Mouse (Mus musculus): Measurements from ENCODE around the gene Iqgap1.

Gene Iqgap1

DNA sequence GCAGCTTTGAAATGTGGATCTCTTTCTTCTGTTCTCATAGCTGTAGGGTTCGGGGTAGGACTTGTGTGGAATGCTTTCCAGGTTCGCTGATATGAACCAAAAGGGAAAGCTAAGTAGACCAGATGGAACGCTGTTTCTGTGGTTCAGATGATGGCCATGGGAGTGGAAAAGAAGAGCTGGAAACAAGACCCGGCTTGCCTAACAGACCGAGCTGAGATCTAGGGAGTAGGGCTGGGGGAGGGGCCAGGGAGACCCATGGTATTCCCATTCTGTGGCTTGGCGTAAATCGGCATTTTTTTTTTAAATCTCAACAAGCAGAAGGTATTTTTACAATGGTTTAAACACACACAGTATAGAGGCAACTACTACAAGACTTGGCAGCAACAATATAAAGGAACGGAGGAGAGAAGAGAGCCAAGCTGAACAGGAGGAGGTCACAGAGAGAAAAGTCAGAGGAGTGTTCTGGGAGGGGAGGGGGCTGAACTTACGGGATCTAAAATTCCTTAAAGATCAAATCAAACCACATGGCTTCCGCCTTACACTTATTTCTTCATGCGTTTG is at the start of gene Iqgap1:
Gene Iqgap1, minus strand, starts transcription at position 132 of the 561 bp plus-strand sequence.
- DNase-seq, result no peak

DNA sequence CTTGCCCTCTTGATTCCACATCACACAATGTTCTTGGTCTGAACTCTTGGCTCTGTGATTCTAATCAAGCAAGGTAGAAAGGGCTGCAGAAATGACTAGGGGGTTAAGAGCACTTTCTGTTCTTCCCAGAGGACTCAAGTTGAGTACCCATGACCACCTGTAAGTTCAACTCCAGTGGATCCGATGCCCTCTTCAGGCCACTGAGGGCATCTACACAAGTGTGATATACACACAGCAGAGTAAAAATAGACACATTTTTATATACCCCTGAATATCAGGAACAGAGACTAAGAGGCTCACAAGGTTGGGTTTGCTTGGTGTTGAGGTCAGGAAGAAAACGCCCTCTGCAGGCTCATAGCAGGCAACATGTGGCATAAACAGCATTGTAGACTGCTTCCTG is 47.9 kb upstream of the Iqgap1 start:
- no peak for DNase-seq

- no peak for DNase-seq
Measured at GRCm38 (mm10) chr7:80873038-80873437, 47.3 kb upstream of the Iqgap1 start.

DNA sequence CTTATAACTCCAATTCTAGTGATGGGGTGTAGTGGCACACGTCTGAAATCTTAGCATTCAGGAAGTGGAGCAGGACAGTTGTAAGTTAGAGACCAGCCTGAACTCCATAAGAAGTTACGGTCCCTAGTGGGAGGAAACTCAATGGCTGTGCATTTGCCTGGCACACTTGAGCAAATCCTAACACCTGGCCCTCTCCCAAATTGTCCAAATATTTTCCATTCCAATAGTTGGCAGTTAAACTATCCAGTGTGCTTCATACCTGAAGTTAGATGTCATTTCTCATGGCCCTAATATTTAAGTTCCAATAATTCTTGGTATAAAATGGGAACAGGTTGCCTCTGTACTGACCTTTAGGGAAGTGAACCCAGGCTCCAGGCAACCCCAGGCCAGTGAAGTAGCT is 42.9 kb upstream of the Iqgap1 start:
- DNase-seq, result no peak

DNA sequence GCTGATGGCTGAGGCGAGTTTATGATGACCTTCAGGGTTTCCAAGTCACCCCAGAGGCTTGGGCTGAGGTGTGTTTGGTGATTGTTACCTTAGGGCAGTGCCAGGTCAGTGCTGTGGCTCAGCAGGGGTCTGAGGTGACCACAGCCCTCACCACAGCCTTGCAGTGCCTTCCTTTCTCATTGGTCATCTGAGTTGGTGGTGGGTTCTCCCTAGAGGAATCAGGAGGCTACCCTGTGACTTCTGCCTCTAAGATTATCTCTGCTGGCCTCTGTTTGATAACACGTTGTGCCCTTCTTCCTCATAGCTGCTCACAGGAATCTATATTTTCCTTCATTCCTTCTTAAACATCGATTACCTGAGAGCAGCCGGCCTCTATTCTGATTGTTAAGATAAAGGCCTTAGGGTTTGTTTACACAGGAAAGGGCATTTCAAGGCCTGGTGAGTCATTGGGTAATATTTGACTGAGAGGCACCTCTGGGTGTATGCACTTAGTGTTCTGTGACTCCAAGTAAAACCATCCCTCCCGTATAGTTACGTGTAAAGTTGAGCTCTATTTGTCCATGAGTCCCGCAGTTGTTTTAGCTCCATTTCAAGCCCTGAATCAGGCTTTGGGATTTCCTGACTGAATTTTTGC is 40.9 kb upstream of the Iqgap1 start:
- no peak for DNase-seq

GRCm38 (mm10) chr7:80865521-80865920 is 39.7 kb upstream of the Iqgap1 start:
- no peak for DNase-seq

- DNase-seq, result no peak
Measured at GRCm38 (mm10) chr7:80864831-80865230, 39.1 kb upstream of the Iqgap1 start.

DNA sequence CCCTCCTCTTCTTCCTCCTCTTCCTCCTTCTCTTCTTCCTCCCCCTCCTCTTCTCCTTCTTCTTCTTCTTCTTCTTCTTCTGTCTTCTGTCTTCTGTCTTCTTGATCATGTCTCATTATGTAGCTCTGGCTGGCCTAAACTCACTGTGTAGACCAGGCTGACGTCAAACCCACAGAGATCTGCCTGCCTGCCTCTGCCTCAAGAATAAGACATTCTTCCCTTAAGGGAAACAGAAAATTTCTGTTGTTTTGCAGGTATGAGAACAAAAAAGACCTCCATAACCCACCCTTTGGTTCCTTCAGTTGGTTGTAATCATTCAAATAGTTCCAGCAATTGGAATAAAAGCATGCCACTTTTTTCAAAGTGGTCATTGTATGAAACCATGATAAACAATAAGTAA is 38.4 kb upstream of the Iqgap1 start:
- no peak for DNase-seq

DNA sequence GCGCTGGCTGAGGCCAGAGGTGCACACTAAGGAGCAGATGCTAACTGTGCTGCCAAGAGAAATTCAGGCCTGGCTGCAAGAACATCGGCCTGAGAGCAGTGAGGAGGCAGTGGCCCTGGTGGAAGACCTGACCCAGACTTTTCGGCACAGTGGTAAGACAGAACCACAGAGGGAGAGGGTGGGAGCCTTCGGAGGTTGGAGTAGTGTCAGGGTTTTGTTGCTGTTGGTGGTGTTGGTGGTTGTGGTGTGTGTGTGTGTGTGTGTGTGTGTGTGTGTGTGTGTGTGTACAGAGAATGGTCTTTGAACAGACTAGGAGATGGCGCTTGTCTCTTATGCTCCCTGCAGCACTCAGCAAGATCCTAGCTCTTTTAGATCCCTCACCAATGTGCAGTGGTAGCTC is 37.7 kb upstream of the Iqgap1 start:
- DNase-seq, result no peak

- no peak for DNase-seq
Measured at GRCm38 (mm10) chr7:80862475-80862874, 36.7 kb upstream of the Iqgap1 start.

DNA sequence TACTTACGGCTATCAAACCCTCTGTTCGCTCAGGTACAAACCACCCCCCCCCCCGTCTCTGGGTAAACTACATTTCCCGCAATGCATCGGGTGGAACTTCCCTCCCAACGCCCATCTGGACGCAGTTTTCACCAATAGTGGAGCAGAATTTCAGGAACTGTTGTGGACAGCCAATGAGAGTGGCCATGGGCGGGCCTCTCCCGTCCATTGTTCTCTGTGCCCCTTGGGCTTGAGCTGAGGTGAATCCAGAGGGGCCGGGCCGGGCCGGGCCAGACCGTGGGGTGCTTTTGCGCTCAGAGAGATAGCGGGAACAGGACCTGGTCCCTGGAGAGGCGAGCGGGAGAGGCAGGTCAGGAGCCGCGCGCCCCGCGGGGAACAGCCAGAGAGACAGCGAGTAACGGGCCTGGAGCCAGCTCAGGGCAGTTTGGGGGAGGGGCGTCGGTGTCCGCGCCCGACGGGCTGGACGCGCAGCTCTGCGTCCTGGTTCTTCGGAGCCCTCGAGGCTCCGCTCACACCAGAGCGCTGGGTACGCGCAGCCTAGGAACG is 35.0 kb upstream of the Iqgap1 start, which contains the start of gene Zscan2:
Gene Zscan2, plus strand, starts transcription at position 192 of the 546 bp plus-strand sequence.
- peak; percentile 78 for DNase-seq

- peak; percentile 37 for DNase-seq
Measured at GRCm38 (mm10) chr7:80860227-80860626, 34.5 kb upstream of the Iqgap1 start.

GRCm38 (mm10) chr7:80857181-80857580 is 31.4 kb upstream of the Iqgap1 start:
- peak; percentile 74 for DNase-seq

- DNase-seq, result no peak
Measured at GRCm38 (mm10) chr7:80855316-80855715, 29.5 kb upstream of the Iqgap1 start.

DNA sequence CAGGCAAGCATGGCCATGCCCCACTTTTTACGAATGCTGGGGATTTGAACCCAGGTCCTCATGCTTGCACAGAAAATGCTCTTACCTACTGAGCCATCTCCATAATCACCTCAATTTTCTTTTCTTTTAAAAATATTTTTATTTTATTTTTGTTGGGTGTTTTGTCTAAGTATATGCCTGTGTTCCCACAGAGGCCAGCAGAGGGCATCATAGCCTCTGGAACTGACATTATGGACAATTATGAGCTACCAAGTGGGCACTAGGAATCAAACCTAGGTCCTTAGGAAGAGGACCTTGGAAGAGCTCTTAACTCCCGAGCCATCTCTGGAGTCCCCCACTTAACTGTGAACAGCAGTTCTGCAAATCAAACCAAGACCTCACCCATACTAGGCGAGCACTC is 27.4 kb upstream of the Iqgap1 start:
- no peak for DNase-seq

DNA sequence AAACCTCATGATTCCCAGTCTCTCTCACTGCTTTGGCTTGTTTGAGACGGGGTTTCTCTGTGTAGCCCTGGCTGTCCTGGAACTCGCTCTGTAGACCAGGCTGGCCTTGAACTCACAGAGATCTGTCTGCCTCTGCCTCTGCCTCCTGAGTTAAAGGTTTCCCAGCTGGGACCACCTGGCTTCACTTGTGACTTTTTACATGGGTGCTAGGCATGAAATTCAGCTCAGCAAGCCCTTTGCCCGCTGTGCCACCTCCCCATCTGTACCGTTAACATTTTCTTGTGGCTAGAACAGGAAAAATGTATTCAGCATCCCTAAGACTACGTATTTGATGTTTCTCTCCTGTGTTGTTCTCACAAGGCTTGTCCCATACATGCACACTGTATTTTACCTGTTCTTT is 24.7 kb upstream of the Iqgap1 start:
- DNase-seq, result no peak

GRCm38 (mm10) chr7:80849710-80850109 is 23.9 kb upstream of the Iqgap1 start:
- DNase-seq, result no peak

DNA sequence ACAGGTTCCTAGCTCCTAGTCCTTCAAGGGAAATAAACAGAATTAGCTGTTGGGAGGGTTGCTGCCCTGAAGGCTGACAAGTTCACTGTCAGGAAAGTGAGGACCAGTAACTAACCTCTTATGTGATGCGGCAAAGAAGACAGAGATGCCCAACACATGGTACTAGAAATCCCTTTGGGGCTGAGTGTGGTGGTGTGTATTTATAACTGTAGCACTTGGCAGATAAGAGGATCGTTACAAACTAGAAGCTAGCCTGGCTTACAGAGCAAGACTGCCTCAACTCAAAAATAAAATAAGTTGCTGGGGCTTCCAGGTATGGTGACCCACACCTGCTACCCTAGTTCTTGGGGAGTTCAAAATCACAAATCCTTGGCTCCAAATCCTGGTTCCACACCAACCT is 23.5 kb upstream of the Iqgap1 start:
- no peak for DNase-seq

GRCm38 (mm10) chr7:80846709-80847108 is 20.9 kb upstream of the Iqgap1 start:
- DNase-seq, result no peak

- no peak for DNase-seq
Measured at GRCm38 (mm10) chr7:80846280-80846678, 20.5 kb upstream of the Iqgap1 start.

DNA sequence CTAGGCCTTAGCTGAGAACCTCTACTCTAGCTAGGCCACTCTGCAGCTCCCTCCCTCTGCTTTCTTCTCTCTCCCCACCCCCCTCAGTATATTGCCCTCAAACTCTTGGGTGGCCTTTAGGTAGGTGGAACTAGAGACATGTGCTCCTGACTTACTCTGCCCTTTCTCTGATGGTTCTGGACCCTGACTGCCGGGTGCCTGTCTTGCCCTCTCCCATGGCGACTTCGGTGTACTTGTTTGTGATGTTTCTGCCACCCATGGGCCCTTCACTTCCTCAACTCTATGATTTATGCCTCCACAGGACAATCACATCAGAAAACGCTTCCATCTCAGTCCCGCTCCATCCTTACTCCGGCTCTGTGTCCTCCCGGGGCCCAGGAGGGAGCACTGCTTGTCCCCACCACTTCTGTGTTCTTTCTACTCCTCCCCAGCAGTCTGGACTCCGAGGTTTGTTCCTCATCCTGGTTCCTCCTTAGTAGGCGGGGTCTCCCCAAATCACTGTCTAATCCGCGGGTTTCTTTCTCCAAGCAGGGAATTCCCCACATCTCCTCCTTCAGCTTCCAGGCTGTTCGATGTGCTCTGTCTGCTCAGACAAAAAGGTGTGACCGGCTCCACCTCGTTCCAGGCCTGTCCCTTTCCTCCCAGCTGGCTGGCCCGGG is 20.0 kb upstream of the Iqgap1 start:
- no peak for DNase-seq

DNA sequence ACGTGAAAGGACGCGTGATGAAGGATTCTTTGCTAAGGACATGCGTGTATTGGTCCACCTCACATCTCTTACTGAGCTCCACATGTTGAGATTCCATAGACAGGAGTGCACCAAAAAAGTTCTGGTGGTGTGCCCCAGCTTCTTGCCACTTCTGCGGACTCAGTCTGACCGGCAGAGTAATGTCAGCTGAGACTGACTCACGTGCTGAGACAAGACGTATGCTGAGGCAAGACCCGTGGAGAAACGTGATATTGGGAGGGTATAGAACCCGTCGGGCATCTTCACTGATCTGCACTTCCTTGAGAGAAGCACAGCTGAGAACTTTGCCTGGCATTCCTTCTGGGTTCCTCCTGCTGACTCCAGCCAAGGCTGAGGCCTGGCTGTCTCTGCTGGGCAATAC is 18.9 kb upstream of the Iqgap1 start:
- DNase-seq, result no peak

DNA sequence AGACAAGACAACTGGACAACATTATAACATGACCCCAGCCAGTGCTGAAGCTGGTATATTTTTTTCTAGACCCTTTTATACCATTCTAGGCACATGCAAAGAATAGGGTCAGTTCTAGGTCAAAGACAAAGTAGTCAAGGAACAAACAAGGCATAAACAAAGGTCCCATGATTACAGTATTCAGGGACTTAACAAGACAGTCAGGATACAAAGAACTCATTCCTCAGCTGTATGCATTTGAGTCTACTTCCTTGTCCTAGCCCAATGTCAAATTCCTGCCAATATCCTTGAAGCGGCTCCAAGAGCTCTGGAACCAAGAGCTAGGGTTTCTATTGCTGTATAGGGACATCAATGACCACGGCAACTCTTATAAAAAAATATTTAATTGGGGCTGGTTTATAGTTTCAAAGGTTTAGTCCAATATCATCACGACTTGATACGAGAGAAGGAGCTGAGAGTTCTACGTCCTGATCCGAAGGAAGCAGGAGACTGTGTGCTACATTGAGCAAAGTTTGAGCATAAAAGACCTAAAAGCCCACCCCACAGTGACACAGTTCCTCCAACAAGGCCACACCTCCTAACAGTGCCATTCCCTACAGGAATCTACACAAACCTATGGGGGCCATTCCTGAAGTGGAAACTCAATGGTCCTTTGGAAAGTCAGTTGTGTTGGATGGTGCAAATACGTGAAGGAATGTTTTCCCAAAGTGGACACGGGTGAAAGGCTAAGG is 18.3 kb upstream of the Iqgap1 start:
- DNase-seq, result no peak

DNA sequence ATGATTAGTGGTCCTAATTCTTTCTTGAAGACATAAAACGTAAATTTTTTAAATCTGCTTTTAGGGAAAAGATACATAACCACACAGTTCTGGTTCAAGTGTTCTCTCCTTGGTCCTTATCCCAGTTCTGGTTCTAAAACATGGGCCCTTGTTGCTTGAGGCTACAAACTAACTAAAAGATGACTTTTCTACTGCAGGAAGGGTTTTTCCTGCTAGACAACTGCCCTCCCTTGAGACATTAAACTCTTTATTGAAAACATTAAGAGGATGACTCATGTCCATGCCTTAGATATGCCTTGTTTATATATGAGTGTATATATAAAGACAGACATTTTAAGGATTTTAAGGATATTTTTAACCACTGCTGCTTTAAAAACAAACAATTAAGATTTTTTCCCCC is 17.4 kb upstream of the Iqgap1 start:
- DNase-seq, result no peak

Data from right cerebral cortex, postnatal 14 days (tissue).